Mouse (Mus musculus) leukemia stem cell, adult 10-12 weeks (primary cell): ENCODE measurements around the gene Pabpc6. TPM values are rescaled to one million over a fixed set of nuclear protein-coding genes. Genes with fewer than 3 reads are reported as not detected.

Source experiments
- polyA plus RNA-seq: library from polyadenylated mRNA; stranded (reverse); fragments of >175 nt; gene quantifications from 2 replicates; pipeline ENCODE4 v1.2.3, GENCODE M21; 2012; ENCODE audit warnings: low replicate concordance

Gene Pabpc6
- polyA plus RNA-seq, result not detected in 2 replicates

GRCm38 (mm10) chr17:9669283-9669905 is at the start of gene Pabpc6:
Gene Pabpc6, minus strand, starts transcription at chr17:9669717.

Other genes with a start within 250 kb of the Pabpc6 start
- gene Gm17728, start 247.7 kb downstream of the Pabpc6 start, polyA plus RNA-seq, result not detected in 2 replicates